Mouse (Mus musculus) intestine, embryonic 14.5 days (tissue): ENCODE results near the gene Trim2. TPM values are rescaled to one million over a fixed set of nuclear protein-coding genes. Genes with fewer than 3 reads are reported as not detected.

ENCODE experiments used
- ATAC-seq: fragments of 200-750 bp; cut with Nextera tagmentation; replicated peaks from 2 replicates; pipeline ENCODE4 v1.8.0; 2017; ENCODE audit warnings: low read depth, moderate number of reproducible peaks, moderate TSS enrichment, moderate library complexity; ENCODE audit not compliant: low FRiP score, low TSS enrichment
- DNase-seq: peaks from one replicate; pipeline ENCODE4 v3.0.0-alpha.2; 2018; ENCODE audit warnings: low spot score
- H3K27ac ChIP-seq: fragments of 300-500 bp; sonication (generic); 2 replicates; pipeline ENCODE4 v1.5.1; 2014; ENCODE audit warnings: low read depth, mild to moderate bottlenecking, control low read depth
- H3K27me3 ChIP-seq: fragments of 300-500 bp; sonication (generic); replicated peaks from 2 replicates; pipeline ENCODE4 v1.6.1; 2014; ENCODE audit warnings: low read length, control low read depth; ENCODE audit not compliant: control insufficient read depth, insufficient read depth
- H3K36me3 ChIP-seq: fragments of 300-500 bp; sonication (generic); 2 replicates; pipeline ENCODE4 v1.6.1; 2014; ENCODE audit warnings: low read length, control low read depth; ENCODE audit not compliant: control insufficient read depth, insufficient read depth
- H3K4me1 ChIP-seq: fragments of 300-500 bp; sonication (generic); replicated peaks from 2 replicates; pipeline ENCODE4 v1.6.1; 2014; ENCODE audit warnings: low read length, control low read depth, mixed read lengths; ENCODE audit not compliant: control insufficient read depth, insufficient read depth
- H3K4me2 ChIP-seq: fragments of 300-500 bp; sonication (generic); 2 replicates; pipeline ENCODE4 v1.6.1; 2014; ENCODE audit warnings: low read length
- H3K4me3 ChIP-seq: fragments of 300-500 bp; sonication (generic); 2 replicates; pipeline ENCODE4 v1.5.1; 2014; ENCODE audit warnings: low read depth, low read length, control low read depth, mixed read lengths
- H3K9ac ChIP-seq: fragments of 300-500 bp; sonication (generic); 2 replicates; pipeline ENCODE4 v1.6.1; 2014; ENCODE audit warnings: mild to moderate bottlenecking, low read length
- H3K9me3 ChIP-seq: fragments of 300-500 bp; sonication (generic); 2 replicates; pipeline ENCODE4 v1.6.1; 2016; ENCODE audit warnings: low read length, control low read depth; ENCODE audit not compliant: control insufficient read depth
- WGBS: fragments of 180-500 bp; shearing (Covaris S2); extraction: QIAGEN DNeasy Blood & Tissue Kit; methylation state at CpG from one replicate; pipeline ENCODE4 v1.1.7; 2014; 5-methylcytosine and 5-hydroxymethylcytosine counted together
- polyA plus RNA-seq: library from polyadenylated mRNA; unstranded; fragments of >200 nt; fragmentation: Nextera tagmentation; extraction: Ambion mirVana; gene quantifications from 2 replicates; pipeline ENCODE4 v1.2.1, GENCODE M21; 2014

The Trim2 gene
- polyA plus RNA-seq, 1 experiment from 2014 or later: 58.1 TPM

- WGBS: 82% methylated on average over 3 of the region's 3 CpGs
- Histone ChIP-seq H3K4me2 (no peak overlapping the region), H3K4me3 (no peak overlapping the region), H3K36me3 (peaks cover 6% of the 10 kb centered on the region; the same call in 1 of the 2 replicates), H3K9ac (no peak overlapping the region), H3K9me3 (no peaks in the 10 kb centered on the region), H3K27ac (no peak overlapping the region), H3K27me3 (no peaks in the 10 kb centered on the region), H3K4me1 (no peaks in the 10 kb centered on the region)
- ATAC-seq (no peak), DNase-seq (no peak)
Observed at GRCm38 (mm10) chr3:84206106-84206505, 100.6 kb downstream of the Trim2 start.

DNA sequence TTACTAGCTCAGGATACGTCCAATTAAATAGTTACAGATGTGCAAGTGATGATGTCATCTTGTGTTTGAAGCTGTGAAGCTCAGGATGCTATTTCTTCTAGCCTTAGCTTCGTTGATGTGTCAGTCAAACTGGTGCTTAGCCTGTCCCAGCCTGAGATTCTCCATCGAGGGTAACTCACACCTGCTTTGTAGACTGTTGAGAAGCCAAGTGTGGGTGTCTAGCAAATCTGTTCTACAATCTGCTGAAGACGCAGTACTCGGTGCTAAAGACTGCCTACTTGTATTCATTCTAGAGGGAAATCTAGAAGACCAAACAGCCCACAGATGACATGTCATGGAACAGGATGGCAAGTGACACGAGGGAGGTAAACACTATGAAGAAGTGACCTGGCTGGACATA is 101.0 kb downstream of the Trim2 start:
- no peaks in the 10 kb centered on the region for H3K9me3 ChIP-seq
- 89% methylated on average over 6 of the region's 6 CpGs for WGBS
- ATAC-seq (no peak), DNase-seq (no peak)
- peaks cover 6% of the 10 kb centered on the region; the same call in 1 of the 2 replicates for H3K36me3 ChIP-seq
- no peak overlapping the region for H3K9ac ChIP-seq
- no peak overlapping the region for H3K4me3 ChIP-seq
- H3K4me2 ChIP-seq: no peak overlapping the region
- H3K27me3 ChIP-seq: no peaks in the 10 kb centered on the region
- H3K4me1 ChIP-seq: no peaks in the 10 kb centered on the region
- no peak overlapping the region for H3K27ac ChIP-seq

DNA sequence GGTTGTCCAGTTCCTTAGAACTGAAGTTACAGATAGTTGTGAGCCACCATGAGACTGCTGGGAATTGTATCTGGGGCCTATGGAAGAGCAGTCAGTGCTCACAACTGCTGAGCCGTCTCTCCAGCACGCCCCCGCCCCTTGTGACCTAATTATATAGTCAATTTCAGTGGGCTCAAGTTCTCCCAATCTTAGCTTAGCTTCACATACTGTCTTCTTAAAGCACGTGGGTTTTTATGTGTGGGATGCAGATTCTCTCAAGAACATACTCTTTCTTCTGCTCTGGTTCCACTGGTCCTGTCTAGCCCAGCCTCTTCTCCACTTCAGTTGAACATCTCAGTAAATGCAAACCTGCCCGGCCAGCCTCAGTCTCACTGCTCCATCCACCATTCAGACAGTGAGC is 102.0 kb downstream of the Trim2 start:
- ATAC-seq (no peak), DNase-seq (no peak)
- Histone ChIP-seq H3K27ac (no peak overlapping the region), H3K4me1 (no peaks in the 10 kb centered on the region), H3K9me3 (no peaks in the 10 kb centered on the region), H3K9ac (no peak overlapping the region), H3K27me3 (no peaks in the 10 kb centered on the region), H3K4me2 (no peak overlapping the region), H3K4me3 (no peak overlapping the region), H3K36me3 (peaks cover 6% of the 10 kb centered on the region; the same call in 1 of the 2 replicates)
- 88% methylated on average over 5 of the region's 5 CpGs for WGBS

DNA sequence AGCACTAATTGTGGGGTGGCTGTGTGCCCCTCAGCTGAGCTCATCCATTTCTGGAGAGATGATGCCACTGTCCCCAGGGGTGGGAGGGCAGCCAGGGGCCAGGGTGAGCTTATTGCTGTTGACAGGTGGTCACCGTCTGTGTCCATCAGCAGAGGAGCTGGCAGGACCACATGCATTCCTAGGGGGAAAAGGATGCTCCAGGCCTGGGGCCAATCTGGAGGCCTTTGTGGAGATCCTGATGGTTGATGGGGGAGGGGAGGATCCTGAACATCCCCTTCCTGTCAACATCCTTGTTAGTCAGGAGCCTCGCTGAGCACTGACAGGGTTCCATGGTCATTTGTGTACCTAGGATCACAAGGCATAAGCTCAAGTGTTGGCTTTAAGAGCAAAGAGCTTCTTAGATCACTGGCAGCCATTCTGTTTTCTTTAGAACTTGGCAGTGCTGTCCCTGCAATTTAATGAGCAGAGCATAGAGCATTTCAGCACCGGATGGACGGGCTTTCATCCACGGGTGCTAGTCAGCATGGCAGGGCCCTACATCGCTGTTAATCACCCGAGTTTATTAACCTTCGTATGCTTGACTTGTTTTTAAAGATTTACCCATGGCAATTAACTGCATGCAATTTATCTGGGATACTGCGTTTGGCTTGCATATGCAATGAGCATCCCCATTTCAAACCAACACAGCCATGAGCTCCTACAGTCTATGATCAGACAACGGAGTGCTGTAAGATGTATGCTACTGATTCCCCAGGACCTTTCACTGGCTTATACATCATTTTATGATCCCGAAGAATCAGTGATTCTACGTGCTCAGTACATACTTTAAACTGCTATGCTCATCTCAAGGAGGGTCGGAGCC is 105.9 kb downstream of the Trim2 start:
- H3K4me3 ChIP-seq: no peak overlapping the region
- no peak overlapping the region for H3K4me2 ChIP-seq
- 79% methylated on average over 13 of the region's 13 CpGs for WGBS
- H3K9me3 ChIP-seq: no peaks in the 10 kb centered on the region
- H3K27me3 ChIP-seq: no peaks in the 10 kb centered on the region
- no peaks in the 10 kb centered on the region for H3K4me1 ChIP-seq
- DNase-seq: no peak
- H3K36me3 ChIP-seq: no peaks in the 10 kb centered on the region
- no peak overlapping the region for H3K27ac ChIP-seq
- H3K9ac ChIP-seq: no peak overlapping the region
- no peak for ATAC-seq

- ATAC-seq: no peak
- 95% methylated on average over 9 of the region's 9 CpGs for WGBS
- Histone ChIP-seq H3K4me3 (no peak overlapping the region), H3K9me3 (no peaks in the 10 kb centered on the region), H3K36me3 (no peaks in the 10 kb centered on the region), H3K27ac (no peak overlapping the region), H3K4me1 (no peaks in the 10 kb centered on the region), H3K9ac (no peak overlapping the region), H3K4me2 (no peak overlapping the region), H3K27me3 (no peaks in the 10 kb centered on the region)
- no peak for DNase-seq
Observed at GRCm38 (mm10) chr3:84199516-84199915, 107.2 kb downstream of the Trim2 start.

DNA sequence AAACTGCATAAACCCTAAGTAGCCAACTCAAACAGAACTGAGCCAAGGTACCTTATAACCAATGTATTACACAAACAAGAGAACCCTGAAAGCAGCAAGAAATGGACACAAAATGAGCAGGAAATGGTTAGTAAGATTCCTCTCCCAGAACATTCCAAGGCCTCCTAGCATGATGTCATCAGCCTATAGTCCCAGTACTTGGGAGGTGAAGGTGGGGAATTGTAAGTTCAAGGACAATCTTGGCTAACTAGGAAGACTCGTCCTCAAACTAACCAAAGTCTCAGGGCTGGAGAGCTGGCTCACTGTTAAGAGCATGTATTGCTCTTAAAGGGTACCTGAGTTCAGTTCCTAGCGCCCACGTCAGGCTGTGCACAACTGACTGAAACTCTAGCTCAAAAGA is 108.4 kb downstream of the Trim2 start:
- WGBS: 91% methylated on average over 3 of the region's 3 CpGs
- Histone ChIP-seq H3K9me3 (no peaks in the 10 kb centered on the region), H3K27ac (no peak overlapping the region), H3K4me2 (no peak overlapping the region), H3K4me3 (no peak overlapping the region), H3K36me3 (no peaks in the 10 kb centered on the region), H3K9ac (no peak overlapping the region), H3K27me3 (no peaks in the 10 kb centered on the region), H3K4me1 (no peaks in the 10 kb centered on the region)
- DNase-seq: no peak
- ATAC-seq: no peak

DNA sequence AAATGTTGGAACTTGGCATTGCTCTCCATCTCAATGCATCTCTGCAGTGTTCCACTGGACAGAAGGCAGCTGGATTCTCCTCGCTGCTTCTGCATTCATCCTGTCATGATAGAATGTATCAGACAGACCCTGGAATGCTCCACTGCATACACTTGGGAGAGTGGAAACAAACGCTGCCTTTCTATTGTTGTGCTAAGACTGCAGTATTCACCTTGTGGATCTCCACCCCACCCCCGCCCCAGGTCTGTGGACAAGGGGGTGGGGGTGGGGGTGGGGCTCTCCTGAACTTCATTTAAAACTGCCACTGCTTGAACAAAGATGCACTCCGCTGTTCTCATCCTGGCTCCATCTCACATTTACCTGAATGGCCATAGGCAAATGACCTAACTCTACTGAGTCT is 112.8 kb downstream of the Trim2 start:
- Histone ChIP-seq H3K4me2 (no peak overlapping the region), H3K27me3 (0 out of 2 replicates have a peak, but pooled peaks cover 6% of the 10 kb centered on the region), H3K4me1 (peaks cover 8% of the 10 kb centered on the region; the same call in 1 of the 2 replicates), H3K9me3 (no peaks in the 10 kb centered on the region), H3K9ac (no peak overlapping the region), H3K36me3 (no peaks in the 10 kb centered on the region; the same call in 1 of the 2 replicates), H3K27ac (no peak overlapping the region), H3K4me3 (no peak overlapping the region)
- WGBS: 58% methylated on average over 4 of the region's 4 CpGs
- DNase-seq (no peak), ATAC-seq (no peak)

- H3K27ac ChIP-seq: peak overlapping the region; percentile 40; the same call in 1 of the 2 replicates
- DNase-seq (peak; percentile 67), ATAC-seq (peak; percentile 73)
- no peak overlapping the region for H3K9ac ChIP-seq
- peak overlapping the region; percentile 32 for H3K4me3 ChIP-seq
- WGBS: 39% methylated on average over 21 of the region's 21 CpGs
- H3K4me1 ChIP-seq: peaks cover 8% of the 10 kb centered on the region; the same call in 1 of the 2 replicates
- H3K4me2 ChIP-seq: peak overlapping the region; percentile 54
- H3K9me3 ChIP-seq: no peaks in the 10 kb centered on the region
- H3K27me3 ChIP-seq: 0 out of 2 replicates have a peak, but pooled peaks cover 6% of the 10 kb centered on the region
- no peaks in the 10 kb centered on the region; the same call in 1 of the 2 replicates for H3K36me3 ChIP-seq
Observed at GRCm38 (mm10) chr3:84191141-84191881, 115.4 kb downstream of the Trim2 start.
